Mouse (Mus musculus) cerebellum, postnatal 10 days (tissue): ENCODE measurements around the gene Ccdc77.

Experiments
- DNase-seq, 2 experiments: peaks; one replicate each; pipeline ENCODE4 v3.0.0; 2021; ENCODE audit warnings: mixed read lengths in 2 of 2

The Ccdc77 gene

GRCm38 (mm10) chr6:120309338-120309737, 54.8 kb downstream of the Ccdc77 start:
- no peak for DNase-seq

GRCm38 (mm10) chr6:120306859-120307594, 57.1 kb downstream of the Ccdc77 start:
- DNase-seq = no peak

GRCm38 (mm10) chr6:120302755-120303316, 61.3 kb downstream of the Ccdc77 start:
- peak; percentile 47 to 59 for DNase-seq

- peak; percentile 68 to 73 for DNase-seq
These were observed 63.0 kb downstream of the Ccdc77 start for GRCm38 (mm10) chr6:120301137-120301536.

GRCm38 (mm10) chr6:120296589-120296988, 67.6 kb downstream of the Ccdc77 start:
- peak in 1 of 2 experiments; percentile 15 for DNase-seq

DNA sequence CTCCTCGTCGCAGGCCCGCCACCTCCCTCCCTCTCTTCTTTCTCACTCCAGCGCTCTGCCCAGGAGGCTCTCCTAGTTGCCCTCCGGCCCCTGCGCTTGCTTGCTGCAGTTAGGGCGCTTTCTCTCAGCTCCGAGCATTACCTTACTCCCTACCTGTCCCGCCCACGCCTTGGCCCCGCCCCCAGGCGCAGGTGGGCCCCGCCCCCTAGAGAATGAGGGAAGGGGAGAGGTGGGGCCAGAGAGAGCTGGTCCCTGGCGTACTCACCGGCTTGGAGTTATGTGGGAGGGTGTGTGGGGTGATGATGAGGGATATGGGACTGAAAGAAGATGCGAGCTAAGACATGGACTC, 69.4 kb downstream of the Ccdc77 start:
- DNase-seq = peak in 1 of 2 experiments; percentile 74

DNA sequence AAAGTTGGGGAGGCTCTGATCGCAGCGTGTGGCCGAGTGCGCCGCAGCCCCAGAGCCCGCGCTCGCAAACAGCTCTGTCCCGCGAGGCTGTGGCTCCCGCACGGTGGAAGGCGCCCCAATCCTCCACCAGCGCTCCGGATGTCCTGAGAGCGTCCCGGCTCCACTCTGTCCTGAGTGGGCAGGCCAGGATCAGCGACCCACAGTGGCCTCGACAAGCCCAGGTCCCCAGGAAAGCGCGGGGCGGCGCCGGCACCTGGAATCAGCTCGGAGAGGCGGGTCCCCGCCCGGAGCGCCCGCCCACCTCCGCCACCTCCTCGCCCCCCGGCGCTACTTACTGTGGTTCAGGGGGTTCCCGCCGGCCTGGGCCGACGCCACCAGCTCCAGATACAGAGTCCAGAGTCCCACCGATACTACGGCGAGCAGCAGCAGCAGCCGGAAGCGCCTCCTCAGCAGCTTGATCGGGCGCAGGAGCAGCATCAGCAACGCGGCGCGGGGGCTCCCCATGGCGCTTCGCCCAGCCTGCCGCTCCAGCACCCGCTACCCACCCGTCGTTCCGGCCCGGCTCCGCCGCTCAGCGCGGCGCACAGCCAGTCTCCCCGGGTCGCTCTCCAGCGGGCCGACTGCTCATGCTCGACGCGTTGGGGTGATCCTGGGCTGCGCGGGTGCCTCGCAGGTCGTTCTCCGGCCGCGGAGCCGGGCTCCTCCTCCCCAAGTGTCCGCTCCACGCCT, 70.0 kb downstream of the Ccdc77 start, which contains the start of the genes D330020A13Rik and B4galnt3:
Gene D330020A13Rik (plus strand): TSS at position 309 of the 729 bp plus-strand sequence.
Gene B4galnt3 (minus strand): TSS at position 504 of the 729 bp plus-strand sequence.
- peak; percentile 60 to 68 for DNase-seq

DNA sequence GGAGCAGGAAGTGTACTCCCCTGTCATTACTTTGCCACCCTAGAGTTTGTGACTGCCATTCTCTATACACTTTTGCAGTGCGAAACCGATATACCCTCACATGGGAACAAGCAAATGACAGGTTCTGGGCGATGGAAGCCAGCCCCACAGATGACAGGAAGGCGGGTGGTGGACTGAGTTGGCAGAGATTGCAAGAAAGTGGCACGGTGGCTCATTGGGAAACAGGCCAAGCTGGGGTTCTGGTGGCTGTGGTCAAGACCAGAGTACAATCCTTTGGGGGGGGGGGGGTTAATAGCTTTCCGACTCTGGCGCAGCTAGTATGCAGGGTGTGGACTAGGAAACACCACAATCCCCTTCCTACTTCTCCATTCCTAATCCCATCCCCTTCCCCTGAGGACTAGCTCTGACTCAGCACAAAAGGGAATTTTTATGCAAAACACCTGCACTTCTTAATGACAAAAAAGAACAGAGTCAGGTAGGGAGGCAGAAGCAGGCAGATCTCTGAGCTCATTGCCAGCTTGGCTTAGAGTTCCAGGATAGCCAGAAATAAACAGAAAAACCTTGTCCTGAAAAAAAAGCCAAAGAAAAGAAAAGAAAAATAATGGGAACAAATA, 72.7 kb downstream of the Ccdc77 start:
- peak; percentile 86 to 89 for DNase-seq

DNA sequence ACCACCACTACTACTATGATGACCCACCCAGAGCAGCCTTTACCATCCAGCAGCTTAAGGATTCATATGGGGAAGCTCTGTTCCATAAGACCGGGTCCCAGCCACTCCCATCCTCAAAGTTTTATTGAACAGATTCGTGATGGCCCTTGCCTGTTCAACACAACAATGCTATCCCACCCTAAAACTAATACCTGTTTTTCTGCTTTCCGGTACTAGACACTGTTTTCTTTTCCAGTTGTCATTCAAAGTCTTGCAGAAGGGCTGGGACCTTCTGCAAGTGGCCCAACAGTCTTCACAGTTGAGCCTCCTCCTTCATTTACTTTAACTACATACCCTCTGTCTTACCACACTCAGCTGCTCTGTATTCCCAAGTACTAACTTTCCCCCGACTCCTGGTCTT, 74.7 kb downstream of the Ccdc77 start:
- no peak for DNase-seq

DNA sequence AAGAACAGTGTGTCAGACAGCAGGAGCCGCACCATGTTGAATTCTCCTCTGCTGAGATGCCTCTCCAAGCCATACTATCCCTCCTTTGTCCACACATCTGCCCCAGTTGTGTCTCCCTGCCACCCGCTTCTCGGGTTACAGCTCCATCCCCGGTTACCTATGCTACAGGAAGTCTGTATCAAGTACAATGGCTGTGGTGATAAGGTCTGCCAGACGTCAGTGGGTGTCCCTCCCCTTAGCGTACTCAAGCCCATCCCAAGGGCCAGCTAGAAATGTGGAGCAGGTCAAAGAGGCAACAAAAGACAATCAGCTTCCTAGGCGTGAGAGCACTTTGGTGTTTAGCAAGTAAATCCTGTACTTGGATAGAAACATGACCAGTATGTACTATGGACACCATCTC, 75.6 kb downstream of the Ccdc77 start:
- DNase-seq = no peak

- DNase-seq = no peak
These were observed 76.9 kb downstream of the Ccdc77 start for GRCm38 (mm10) chr6:120287279-120287678.

GRCm38 (mm10) chr6:120276874-120277449, 87.2 kb downstream of the Ccdc77 start:
- DNase-seq = no peak

DNA sequence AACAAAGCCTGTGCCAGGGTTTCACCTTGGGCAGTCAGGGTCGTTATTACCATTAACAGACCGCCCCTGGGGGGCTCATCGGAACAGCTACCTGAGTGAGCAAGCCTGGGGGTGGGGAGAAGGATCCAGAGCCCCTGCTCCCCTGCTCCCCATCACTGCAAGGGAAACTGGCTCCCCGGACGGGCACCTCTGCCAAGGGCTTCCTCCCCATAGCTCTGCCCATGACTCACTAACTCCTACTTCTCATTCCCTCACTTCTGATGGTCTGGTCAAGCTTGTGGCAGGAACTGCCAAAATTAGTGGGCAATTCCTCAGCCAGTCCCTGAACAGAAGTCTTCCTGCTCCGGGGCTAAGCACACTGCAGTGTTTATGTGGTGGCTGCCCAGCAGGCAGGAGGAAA, 88.9 kb downstream of the Ccdc77 start:
- no peak for DNase-seq

- DNase-seq = no peak
These were observed 89.3 kb downstream of the Ccdc77 start for GRCm38 (mm10) chr6:120274887-120275286.
